7 mouse cellular contexts compared by ENCODE assay signal in the genomic region with DNA sequence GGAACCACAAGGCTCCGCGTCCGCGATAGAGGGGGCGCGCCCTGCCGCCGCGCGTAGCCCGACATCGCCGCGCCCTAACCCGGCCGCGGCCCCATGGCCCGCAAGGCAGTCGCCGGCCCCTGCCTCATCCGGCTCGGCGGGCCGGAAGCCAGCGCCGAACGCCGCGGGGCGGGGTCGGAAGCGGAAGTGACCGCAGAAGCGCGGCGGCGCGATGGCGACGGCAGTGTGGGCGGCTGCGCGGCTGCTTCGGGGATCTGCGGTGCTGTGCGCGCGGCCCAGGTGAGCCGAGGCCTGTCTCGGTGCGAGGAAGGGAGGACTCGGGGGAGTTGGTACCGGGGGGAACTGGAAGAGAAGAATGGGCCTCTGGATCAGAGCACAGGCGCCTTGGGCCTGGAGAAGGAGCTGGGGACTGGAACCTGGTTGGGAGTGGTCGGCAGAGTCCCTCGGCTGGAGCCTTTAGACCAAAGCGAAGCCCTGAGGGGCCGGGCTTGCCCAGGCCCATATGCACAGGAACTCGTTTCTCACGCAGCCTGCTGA. TPM values are rescaled to one million over a fixed set of nuclear protein-coding genes. Genes with fewer than 3 reads are reported as not detected.
DNase-seq lines count a peak whose midpoint lies in the region; ATAC-seq lines count a peak whose summit lies in the region.

A gene (minus strand): TSS at position 163 of the 537 bp plus-strand sequence.
A gene (plus strand): TSS at position 186 of the 537 bp plus-strand sequence.

- peak; percentile 95 for ATAC-seq in intestine, embryonic 15.5 days
- peak; percentile 93 for ATAC-seq in midbrain, embryonic 11.5 days (ENCODE audit: low FRiP score)

- H3K9ac ChIP-seq in intestine, embryonic 15.5 days: peak within 1 kb of the TSS; percentile 97
- peak within 1 kb of the TSS; percentile 92 for H3K9ac ChIP-seq in midbrain, embryonic 11.5 days (ENCODE audit: low read length)

- under 1% methylated on average over 56 of the region's 60 CpGs for WGBS in intestine, embryonic 15.5 days
- WGBS in midbrain, embryonic 11.5 days: under 1% methylated on average over 50 of the region's 60 CpGs

- peak within 1 kb of the TSS; percentile 95 for H3K4me2 ChIP-seq in intestine, embryonic 15.5 days (replicated peaks)
- peak within 1 kb of the TSS; percentile 95 for H3K4me2 ChIP-seq in midbrain, embryonic 11.5 days

- H3K4me3 ChIP-seq in intestine, embryonic 15.5 days (replicated peaks): peak within 1 kb of the TSS; percentile 97
- H3K4me3 ChIP-seq in midbrain, embryonic 11.5 days (ENCODE audit: low read depth, low read length): peak within 1 kb of the TSS; percentile 99

- H3K36me3 ChIP-seq in intestine, embryonic 15.5 days: peaks cover 63% of the 10 kb centered on the region
- peaks cover 55% of the 10 kb centered on the region for H3K36me3 ChIP-seq in midbrain, embryonic 11.5 days (ENCODE audit: control insufficient read depth, insufficient read depth, low read length)

- peaks cover 14% of the 10 kb centered on the region for H3K4me1 ChIP-seq in intestine, embryonic 15.5 days (replicated peaks)
- H3K4me1 ChIP-seq in midbrain, embryonic 11.5 days (ENCODE audit: control insufficient read depth, insufficient read depth, low read length): peaks cover 15% of the 10 kb centered on the region

- H3K27me3 ChIP-seq in intestine, embryonic 15.5 days (replicated peaks): no peaks in the 10 kb centered on the region
- no peaks in the 10 kb centered on the region for H3K27me3 ChIP-seq in midbrain, embryonic 11.5 days (ENCODE audit: control insufficient read depth, insufficient read depth, low read length)

- DNase-seq in adrenal gland, adult 8-10 months: peak; percentile 60
- peak; percentile 94 for DNase-seq in embryo, embryonic 11 days
- DNase-seq in gastrocnemius, postnatal 36 days: peak; percentile 73 to 75
- DNase-seq in left cerebral cortex, postnatal 4 days: peak; percentile 88
- peak; percentile 99 for DNase-seq in midbrain, embryonic 11.5 days (ENCODE audit: low spot score, missing footprints)
- peak; percentile 61 for DNase-seq in skeletal muscle tissue, adult 2 months (ENCODE audit: low read depth, low spot score)

- intact Hi-C loops in gastrocnemius, postnatal 36 days (cut with DNase I): no loop called here
- intact Hi-C loops in left cerebral cortex, postnatal 4 days (cut with DNase I): no loop called here

- H3K9me3 ChIP-seq in intestine, embryonic 15.5 days: no peaks in the 10 kb centered on the region
- no peaks in the 10 kb centered on the region for H3K9me3 ChIP-seq in midbrain, embryonic 11.5 days (ENCODE audit: control insufficient read depth, low read length)

- H3K27ac ChIP-seq in intestine, embryonic 15.5 days: peak within 1 kb of the TSS; percentile 81
- peak within 1 kb of the TSS; percentile 35; the same call in 1 of the 2 replicates for H3K27ac ChIP-seq in midbrain, embryonic 11.5 days (ENCODE audit: low read depth, low read length)

RNA-seq across cellular contexts. Expression of the first gene that starts in this region (rescaled TPM):
- 100 to 1,000 TPM in 3 of 4 experiments, 10 to 100 TPM in 1; 97.8 to 120 (median 110) TPM for total RNA-seq in adrenal gland, adult 8-10 months (2022)
- 10 to 100 TPM; 22.5 to 24.0 TPM for total RNA-seq in gastrocnemius, postnatal 36 days (2021)
- 88.2 and 90.6 TPM in 2 replicates for polyA plus RNA-seq in intestine, embryonic 15.5 days (2015; fragmentation: Nextera tagmentation; extraction: Ambion mirVana)
- 100 to 1,000 TPM; 186 to 187 TPM for total RNA-seq in left cerebral cortex, postnatal 4 days (2021)
- 115 and 119 TPM in 2 replicates for polyA plus RNA-seq in midbrain, embryonic 11.5 days (2014; fragmentation: Nextera tagmentation; extraction: Ambion mirVana)

RNA-seq across cellular contexts. Expression of the second gene that starts in this region (rescaled TPM):
- total RNA-seq in adrenal gland, adult 8-10 months (2022): 100 to 1,000 TPM; 138 to 155 (median 142) TPM
- 100 to 1,000 TPM; 137 TPM for total RNA-seq in gastrocnemius, postnatal 36 days (2021)
- 101 and 105 TPM in 2 replicates for polyA plus RNA-seq in intestine, embryonic 15.5 days (2015; fragmentation: Nextera tagmentation; extraction: Ambion mirVana)
- 10 to 100 TPM; 93.6 to 98.6 TPM for total RNA-seq in left cerebral cortex, postnatal 4 days (2021)
- polyA plus RNA-seq in midbrain, embryonic 11.5 days (2014; fragmentation: Nextera tagmentation; extraction: Ambion mirVana): 110 and 118 TPM in 2 replicates

Comparison
In these comparisons a context has a peak if more than half of its experiments do, and no peak if none do; other contexts are left out.
1. Peak in every context shown above with its lines: DNase-seq, ATAC-seq, H3K4me3 ChIP-seq and H3K27ac ChIP-seq.